Mouse (Mus musculus): ENCODE data around the gene Fgfr2. TPM values are rescaled to one million over a fixed set of nuclear protein-coding genes. Genes with fewer than 3 reads are reported as not detected.

Fgfr2 gene
- polyA plus RNA-seq, 1 experiment: 0.17 TPM

- TF ChIP-seq USF1 (IDR thresholded peaks at IDR 0.05; ENCODE audit: low read depth): no peak
- TF ChIP-seq REST (IDR thresholded peaks at IDR 0.05; ENCODE audit: insufficient read depth, insufficient read length): no peak
- TF ChIP-seq POLR2A (IDR thresholded peaks at IDR 0.05; ENCODE audit: insufficient read length, low read depth): no peak
- no peak for TF ChIP-seq E2F4 (IDR thresholded peaks at IDR 0.05; ENCODE audit: insufficient read depth)
- TF ChIP-seq MYOG (IDR thresholded peaks at IDR 0.05; ENCODE audit: control insufficient read depth in 1 of 3, insufficient read depth in 1 of 3, insufficient read length in 2 of 3, low read depth in 2 of 3): no peak
- TF ChIP-seq SRF (IDR thresholded peaks at IDR 0.05; ENCODE audit: control insufficient read depth, insufficient read length, low read depth): no peak
- no peak for TF ChIP-seq MYOD1 (IDR thresholded peaks at IDR 0.05; ENCODE audit: control insufficient read depth in 1 of 3, insufficient read length in 2 of 3, low read depth in 2 of 3)
- no peak for TF ChIP-seq POLR2AphosphoS2 (IDR thresholded peaks at IDR 0.05; ENCODE audit: insufficient read length, low read depth)
- no peak for TF ChIP-seq MAX (IDR thresholded peaks at IDR 0.05; ENCODE audit: low read depth)
- no peak for TF ChIP-seq TCF3 (IDR thresholded peaks at IDR 0.05; ENCODE audit: insufficient read length, low read depth)
- no peak for TF ChIP-seq CEBPB (IDR thresholded peaks at IDR 0.05; ENCODE audit: insufficient read depth, poor library complexity, severe bottlenecking)
- TF ChIP-seq TCF12 (IDR thresholded peaks at IDR 0.05; ENCODE audit: insufficient read depth, poor library complexity, severe bottlenecking): no peak
- Histone ChIP-seq H3K36me3 (ENCODE audit: control insufficient read depth, insufficient read depth) (peaks cover 26% of the 10 kb centered on the region), H3K79me2 (ENCODE audit: control insufficient read depth, insufficient read depth) (no peaks in the 10 kb centered on the region), H3ac (ENCODE audit: control insufficient read depth, insufficient read length) (no peak overlapping the region), H3K4me3 (no peak overlapping the region), H3K4me2 (ENCODE audit: low read depth) (no peak overlapping the region), H3K27me3 (ENCODE audit: control insufficient read depth, insufficient read depth, insufficient read length) (no peaks in the 10 kb centered on the region)
Observed at GRCm38 (mm10) chr7:132556575-132556974, 566.6 kb downstream of the Fgfr2 start.

GRCm38 (mm10) chr7:132555911-132556310, 567.2 kb downstream of the Fgfr2 start:
- Histone ChIP-seq H3ac (ENCODE audit: control insufficient read depth, insufficient read length) (no peak overlapping the region), H3K79me2 (ENCODE audit: control insufficient read depth, insufficient read depth) (no peaks in the 10 kb centered on the region), H3K36me3 (ENCODE audit: control insufficient read depth, insufficient read depth) (peaks cover 20% of the 10 kb centered on the region), H3K4me2 (ENCODE audit: low read depth) (no peak overlapping the region), H3K4me3 (no peak overlapping the region), H3K27me3 (ENCODE audit: control insufficient read depth, insufficient read depth, insufficient read length) (no peaks in the 10 kb centered on the region)
- TF ChIP-seq REST (IDR thresholded peaks at IDR 0.05; ENCODE audit: insufficient read depth, insufficient read length): no peak

GRCm38 (mm10) chr7:132554091-132554490, 569.1 kb downstream of the Fgfr2 start:
- Histone ChIP-seq H3K79me2 (ENCODE audit: control insufficient read depth, insufficient read depth) (no peaks in the 10 kb centered on the region), H3ac (ENCODE audit: control insufficient read depth, insufficient read length) (no peak overlapping the region), H3K36me3 (ENCODE audit: control insufficient read depth, insufficient read depth) (peaks cover 2% of the 10 kb centered on the region)

GRCm38 (mm10) chr7:132551351-132552126, 571.6 kb downstream of the Fgfr2 start:
- TF ChIP-seq MYOG (IDR thresholded peaks at IDR 0.05; ENCODE audit: control insufficient read depth in 1 of 3, insufficient read depth in 1 of 3, insufficient read length in 2 of 3, low read depth in 2 of 3): peak in 1 of 3 experiments; percentile 12
- TF ChIP-seq USF1 (IDR thresholded peaks at IDR 0.05; ENCODE audit: low read depth): no peak
- no peak for TF ChIP-seq SRF (IDR thresholded peaks at IDR 0.05; ENCODE audit: control insufficient read depth, insufficient read length, low read depth)
- peak; percentile 19 for TF ChIP-seq POLR2A (IDR thresholded peaks at IDR 0.05; ENCODE audit: insufficient read length, low read depth)
- TF ChIP-seq E2F4 (IDR thresholded peaks at IDR 0.05; ENCODE audit: insufficient read depth): no peak
- TF ChIP-seq TCF3 (IDR thresholded peaks at IDR 0.05; ENCODE audit: insufficient read length, low read depth): no peak
- Histone ChIP-seq H3K36me3 (ENCODE audit: control insufficient read depth, insufficient read depth) (no peaks in the 10 kb centered on the region), H3ac (ENCODE audit: control insufficient read depth, insufficient read length) (no peak overlapping the region), H3K27me3 (ENCODE audit: control insufficient read depth, insufficient read depth, insufficient read length) (peaks cover 14% of the 10 kb centered on the region), H3K4me2 (ENCODE audit: low read depth) (peak overlapping the region; percentile 96), H3K4me3 (peak overlapping the region; percentile 17), H3K79me2 (ENCODE audit: control insufficient read depth, insufficient read depth) (no peaks in the 10 kb centered on the region)

More at GRCm38 (mm10) chr7:132554091-132554490, 569.1 kb downstream of the Fgfr2 start:
- TF ChIP-seq REST (IDR thresholded peaks at IDR 0.05; ENCODE audit: insufficient read depth, insufficient read length) (no peak), SRF (IDR thresholded peaks at IDR 0.05; ENCODE audit: control insufficient read depth, insufficient read length, low read depth) (no peak), E2F4 (IDR thresholded peaks at IDR 0.05; ENCODE audit: insufficient read depth) (no peak), POLR2A (IDR thresholded peaks at IDR 0.05; ENCODE audit: insufficient read length, low read depth) (no peak), USF1 (IDR thresholded peaks at IDR 0.05; ENCODE audit: low read depth) (no peak), MYOG (IDR thresholded peaks at IDR 0.05; ENCODE audit: control insufficient read depth in 1 of 3, insufficient read depth in 1 of 3, insufficient read length in 2 of 3, low read depth in 2 of 3) (no peak)
- Histone ChIP-seq H3K4me3 (no peak overlapping the region), H3K4me2 (ENCODE audit: low read depth) (no peak overlapping the region), H3K27me3 (ENCODE audit: control insufficient read depth, insufficient read depth, insufficient read length) (no peaks in the 10 kb centered on the region)

GRCm38 (mm10) chr7:132547126-132547525, 576.0 kb downstream of the Fgfr2 start:
- no peaks in the 10 kb centered on the region for H3K36me3 ChIP-seq (ENCODE audit: control insufficient read depth, insufficient read depth)
- no peak overlapping the region for H3K4me2 ChIP-seq (ENCODE audit: low read depth)
- no peak overlapping the region for H3ac ChIP-seq (ENCODE audit: control insufficient read depth, insufficient read length)
- H3K27me3 ChIP-seq (ENCODE audit: control insufficient read depth, insufficient read depth, insufficient read length): peaks cover 32% of the 10 kb centered on the region
- TF ChIP-seq POLR2A (IDR thresholded peaks at IDR 0.05; ENCODE audit: insufficient read length, low read depth) (no peak), TCF3 (IDR thresholded peaks at IDR 0.05; ENCODE audit: insufficient read length, low read depth) (no peak), MYOG (IDR thresholded peaks at IDR 0.05; ENCODE audit: control insufficient read depth in 1 of 3, insufficient read depth in 1 of 3, insufficient read length in 2 of 3, low read depth in 2 of 3) (no peak), MYOD1 (IDR thresholded peaks at IDR 0.05; ENCODE audit: control insufficient read depth in 1 of 3, insufficient read length in 2 of 3, low read depth in 2 of 3) (no peak), USF1 (IDR thresholded peaks at IDR 0.05; ENCODE audit: low read depth) (no peak), POLR2AphosphoS2 (IDR thresholded peaks at IDR 0.05; ENCODE audit: insufficient read length, low read depth) (no peak)
- H3K79me2 ChIP-seq (ENCODE audit: control insufficient read depth, insufficient read depth): no peaks in the 10 kb centered on the region
- no peak overlapping the region for H3K4me3 ChIP-seq
